Mouse (Mus musculus) brain, embryonic 14.5 days (tissue): ENCODE measurements at regions not wholly inside any gene's neighbourhood (a gene's known extent, or its start where the extent isn't known, plus 50 kb on each side); places are given as distances from the start of the nearest gene placed in this dataset.

ENCODE experiments used
- DNase-seq: peaks from one replicate; pipeline ENCODE4 v3.0.0-alpha.2; 2011; ENCODE audit warnings: low read depth
- CTCF ChIP-seq: fragments of 200-500 bp; IDR thresholded peaks from 2 replicates; pipeline ENCODE4 v1.5.1; 2012; ENCODE audit warnings: inconsistent platforms, mild to moderate bottlenecking, moderate library complexity, borderline replicate concordance; ENCODE audit not compliant: insufficient read depth, insufficient read length; ENCODE audit errors: extremely low read depth
- POLR2A ChIP-seq: fragments of 200-500 bp; IDR thresholded peaks from 2 replicates; pipeline ENCODE4 v1.6.1; 2012; ENCODE audit warnings: mild to moderate bottlenecking, inconsistent platforms, borderline replicate concordance; ENCODE audit not compliant: poor library complexity, insufficient read depth, insufficient read length, severe bottlenecking; ENCODE audit errors: extremely low read depth

- TF ChIP-seq POLR2A: no peak
- no peak for TF ChIP-seq CTCF
Observed at GRCm38 (mm10) chr19:49741239-49741638, 937.2 kb downstream of the Sorcs1 start.

GRCm38 (mm10) chr19:49739483-49740175 lies 938.8 kb downstream of the Sorcs1 start:
- peak; percentile 62 for DNase-seq
- TF ChIP-seq CTCF (no peak), POLR2A (no peak)

More at GRCm38 (mm10) chr19:49741239-49741638, 937.2 kb downstream of the Sorcs1 start:
- peak; percentile 66 for DNase-seq

- no peak for TF ChIP-seq POLR2A
- TF ChIP-seq CTCF: no peak
- DNase-seq: peak; percentile 67
Observed at GRCm38 (mm10) chr19:49697659-49698058, 980.8 kb downstream of the Sorcs1 start.

GRCm38 (mm10) chr19:49685588-49686281 lies 992.7 kb downstream of the Sorcs1 start:
- TF ChIP-seq CTCF: no peak
- no peak for DNase-seq

GRCm38 (mm10) chr19:49681204-49681603 lies 997.2 kb downstream of the Sorcs1 start:
- DNase-seq: peak; percentile 5
- TF ChIP-seq CTCF (no peak), POLR2A (no peak)

GRCm38 (mm10) chr19:49680006-49680405 lies 998.4 kb downstream of the Sorcs1 start:
- TF ChIP-seq CTCF (no peak), POLR2A (no peak)

GRCm38 (mm10) chr19:49675931-49676330 lies 1002.5 kb downstream of the Sorcs1 start:
- TF ChIP-seq CTCF (no peak), POLR2A (no peak)
- DNase-seq: no peak

More at GRCm38 (mm10) chr19:49680006-49680405, 998.4 kb downstream of the Sorcs1 start:
- no peak for DNase-seq

- no peak for TF ChIP-seq CTCF
- no peak for TF ChIP-seq POLR2A
- no peak for DNase-seq
Observed at GRCm38 (mm10) chr19:49629963-49630362, 1048.5 kb downstream of the Sorcs1 start.

- DNase-seq: no peak
- TF ChIP-seq POLR2A: no peak
- no peak for TF ChIP-seq CTCF
Observed at GRCm38 (mm10) chr19:49619920-49620319, 1058.5 kb downstream of the Sorcs1 start.

GRCm38 (mm10) chr19:49615071-49615470 lies 1063.4 kb downstream of the Sorcs1 start:
- TF ChIP-seq CTCF (no peak), POLR2A (no peak)
- DNase-seq: peak; percentile 26
